Mouse (Mus musculus): ENCODE measurements around the gene Mrc1.
"Not testable (repeated sequence)": the region's sequence is repeated elsewhere in the genome, so short reads cannot be mapped to it uniquely, and the experiment has no call there.

DNA sequence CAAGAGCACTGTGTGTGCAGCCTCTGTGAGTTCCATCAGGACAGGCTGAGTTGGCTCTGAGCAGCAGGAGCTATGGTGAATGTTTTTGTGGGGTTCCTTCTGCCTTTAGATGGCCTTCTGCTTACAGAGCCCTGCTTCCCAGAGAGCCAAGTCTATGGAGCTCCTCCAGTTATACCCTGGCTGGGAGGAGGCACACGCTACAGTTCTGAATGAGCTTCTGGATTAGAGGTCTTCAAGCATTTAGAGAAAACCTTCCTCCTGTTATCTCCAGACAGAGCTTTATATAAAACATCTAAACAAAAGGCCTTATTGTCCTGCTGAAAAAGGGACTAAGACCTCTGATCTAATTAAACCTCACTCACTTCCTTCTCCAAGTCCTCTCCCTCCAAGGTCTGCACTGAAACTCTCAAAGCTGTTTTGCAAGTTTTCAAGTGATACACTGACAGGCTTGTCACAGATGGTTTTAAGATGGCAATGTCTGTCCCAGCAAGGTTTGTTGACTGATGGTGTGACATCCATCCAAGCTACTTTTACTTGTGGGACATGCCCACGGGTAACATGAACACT lies 28.2 kb upstream of the Mrc1 start:
- not testable (repeated sequence) for TF ChIP-seq POLR2A, CTCF (IDR thresholded peaks at IDR 0.05; ENCODE audit: extremely low read depth, insufficient read depth, low read length)

Measured in cortical plate, adult 2 months (tissue).